Mouse (Mus musculus): ENCODE data around the gene Lce3e.

Lce3e gene

GRCm38 (mm10) chr3:92966761-92967160, at the start of gene Lce3e:
Gene Lce3e, plus strand, starts transcription at chr3:92967061.
- DNase-seq (ENCODE audit: low read depth) = no peak

GRCm38 (mm10) chr3:92920364-92920763, 46.5 kb upstream of the Lce3e start:
- peak; percentile 10 for DNase-seq (ENCODE audit: low read depth)

GRCm38 (mm10) chr3:92926130-92926529, 40.7 kb upstream of the Lce3e start, which contains the start of gene Lce3a:
Gene Lce3a, minus strand, starts transcription at chr3:92926230.
- DNase-seq (ENCODE audit: low read depth) = no peak

- DNase-seq (ENCODE audit: low read depth) = no peak
Observed at GRCm38 (mm10) chr3:92932679-92933078, 34.2 kb upstream of the Lce3e start, which contains the start of gene Lce3b. Gene Lce3b, plus strand, starts transcription at chr3:92932979.

- DNase-seq (ENCODE audit: low read depth) = no peak
Observed at GRCm38 (mm10) chr3:92944186-92944585, 22.7 kb upstream of the Lce3e start, which contains the start of gene Lce3c. Gene Lce3c, plus strand, starts transcription at chr3:92944486.

GRCm38 (mm10) chr3:92957090-92957489, 9.8 kb upstream of the Lce3e start, which contains the start of gene Lce3d:
Gene Lce3d, plus strand, starts transcription at chr3:92957390.
- DNase-seq (ENCODE audit: low read depth) = no peak

- no peak for DNase-seq (ENCODE audit: low read depth)
Observed at GRCm38 (mm10) chr3:92978484-92978883, 11.6 kb downstream of the Lce3e start.

DNA sequence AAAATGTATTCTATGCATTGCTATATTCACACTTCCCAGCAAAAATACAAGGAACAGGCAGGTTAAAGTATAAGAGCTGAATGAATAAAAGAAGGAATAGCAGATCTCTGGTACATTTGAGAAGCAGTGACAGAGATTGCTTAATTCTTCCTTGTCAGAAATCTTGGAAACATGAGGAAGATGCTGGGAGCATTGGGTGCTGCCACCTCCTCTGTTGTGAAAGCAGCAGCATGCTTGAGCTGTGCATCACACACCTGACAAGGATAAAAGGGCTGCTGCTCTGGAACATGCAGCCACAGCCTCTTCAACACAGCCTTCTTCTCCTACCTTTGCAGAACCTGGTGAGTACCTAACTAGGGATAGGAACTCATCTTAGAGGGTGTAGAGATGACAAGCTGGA, 25.1 kb downstream of the Lce3e start, which contains the start of gene Lce3f:
Gene Lce3f (plus strand): TSS at position 301 of the 400 bp plus-strand sequence.
- no peak for DNase-seq (ENCODE audit: low read depth)

- no peak for DNase-seq (ENCODE audit: low read depth)
Observed at GRCm38 (mm10) chr3:92998691-92999090, 31.8 kb downstream of the Lce3e start.

GRCm38 (mm10) chr3:93000621-93001020, 33.8 kb downstream of the Lce3e start:
- no peak for DNase-seq (ENCODE audit: low read depth)

- no peak for DNase-seq (ENCODE audit: low read depth)
Observed at GRCm38 (mm10) chr3:93002843-93003242, 36.0 kb downstream of the Lce3e start.

DNA sequence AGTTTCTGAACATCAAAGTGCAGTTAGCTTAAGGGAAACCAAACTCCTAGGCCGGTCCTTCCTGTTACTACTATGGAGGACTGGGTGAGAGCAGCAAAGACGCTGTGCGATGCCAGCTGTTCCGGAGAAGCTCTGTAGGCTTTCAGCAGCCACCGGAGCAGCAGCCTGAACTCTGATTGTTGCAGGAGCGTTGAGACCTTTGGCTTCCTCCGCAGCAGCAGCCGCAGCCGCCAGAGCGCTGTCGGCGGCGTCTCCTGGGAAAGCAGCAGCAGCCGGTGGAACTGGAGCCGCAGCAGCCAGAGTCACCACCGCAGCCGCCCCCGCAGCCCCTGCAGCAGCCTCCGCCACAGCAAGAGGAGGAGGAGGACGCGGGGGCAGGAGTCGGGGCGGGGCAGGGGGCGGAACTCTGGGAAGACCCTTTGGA, 47.5 kb downstream of the Lce3e start:
- peak; percentile 34 for DNase-seq (ENCODE audit: low read depth)

GRCm38 (mm10) chr3:93014871-93015270, 48.0 kb downstream of the Lce3e start:
- DNase-seq (ENCODE audit: low read depth) = no peak

GRCm38 (mm10) chr3:93015460-93016104, 48.7 kb downstream of the Lce3e start, which contains the start of gene Crct1:
Gene Crct1, minus strand, starts transcription at chr3:93015687.
- DNase-seq (ENCODE audit: low read depth) = no peak

Data from fibroblast of lung, adult 2 months (primary cell).